Mouse (Mus musculus): ENCODE measurements around the gene Frs2.

- TF ChIP-seq CTCF (IDR thresholded peaks at IDR 0.05; ENCODE audit: extremely low read depth, insufficient read length, insufficient replicate concordance, low read depth, low read length) (peak; percentile 93; the same call in 1 of the 2 replicates), POLR2A (IDR thresholded peaks at IDR 0.05; ENCODE audit: low read depth, low read length) (no peak)
Observed at GRCm38 (mm10) chr10:117033785-117034184, 114.5 kb downstream of the Frs2 start.

Measured in small intestine, adult 2 months (tissue).